Mouse (Mus musculus) heart, embryonic 11.5 days (tissue): ENCODE data around the gene Dyrk1a. TPM values are rescaled to one million over a fixed set of nuclear protein-coding genes. Genes with fewer than 3 reads are reported as not detected.

Experiments used
- polyA plus RNA-seq: library from polyadenylated mRNA; unstranded; fragments of >200 nt; fragmentation: Nextera tagmentation; extraction: Ambion mirVana; gene quantifications from 2 replicates; pipeline ENCODE4 v1.2.1, GENCODE M21; 2014

The Dyrk1a gene
- polyA plus RNA-seq, 1 experiment from 2014 or later, result 11.6 TPM

Other genes starting within 250 kb of the Dyrk1a start
- gene Ripply3, start 241.6 kb upstream of the Dyrk1a start, polyA plus RNA-seq, result 4.9 and 6.0 TPM in 2 replicates
- 204 and 213 TPM in 2 replicates for gene Ttc3, start 199.4 kb upstream of the Dyrk1a start, polyA plus RNA-seq
- 82.4 and 86.1 TPM in 2 replicates for gene Pigp, start 198.2 kb upstream of the Dyrk1a start, polyA plus RNA-seq
- 47.4 and 54.6 TPM in 2 replicates for gene Vps26c, start 43.2 kb upstream of the Dyrk1a start, polyA plus RNA-seq